Comparison of ENCODE assay signal across 8 mouse cellular contexts in the genomic region with DNA sequence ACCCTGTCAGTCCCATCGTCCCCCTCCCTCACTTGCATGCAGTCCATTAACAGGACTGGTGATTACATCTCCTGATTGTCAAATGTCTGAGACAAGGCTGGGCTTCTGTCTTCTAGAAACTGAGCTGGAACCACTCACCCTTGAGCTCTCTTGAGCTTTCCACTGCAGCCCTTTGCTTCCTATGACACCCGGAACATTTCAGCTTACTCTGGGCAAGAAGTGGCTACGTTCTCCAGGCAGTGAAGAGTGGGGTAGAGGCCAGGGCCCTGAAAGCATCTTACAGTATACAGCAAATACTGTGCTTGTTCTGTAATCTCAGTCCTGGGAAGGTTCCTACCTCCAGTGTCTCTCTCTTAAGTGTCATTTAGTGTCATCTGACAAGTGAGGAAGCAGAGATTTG. TPM values are rescaled to one million over a fixed set of nuclear protein-coding genes. Genes with fewer than 3 reads are reported as not detected.
A peak's percentile ranks its signal among the peaks of the same experiment; 100 is the strongest.
DNase-seq lines count a peak whose midpoint lies in the region; ATAC-seq lines count a peak whose summit lies in the region.

No protein-coding gene starts in this region.

- H3K9ac ChIP-seq in heart, embryonic 16.5 days (ENCODE audit: low read length): peak overlapping the region; percentile 85
- peak overlapping the region; percentile 85 for H3K9ac ChIP-seq in hindbrain, embryonic 12.5 days
- H3K9ac ChIP-seq in midbrain, embryonic 11.5 days (ENCODE audit: low read length): peak overlapping the region; percentile 85

- peaks cover 16% of the 10 kb centered on the region for H3K4me1 ChIP-seq in heart, embryonic 16.5 days (ENCODE audit: control insufficient read depth, insufficient read depth, low read length)
- peaks cover 9% of the 10 kb centered on the region for H3K4me1 ChIP-seq in hindbrain, embryonic 12.5 days
- H3K4me1 ChIP-seq in midbrain, embryonic 11.5 days (ENCODE audit: control insufficient read depth, insufficient read depth, low read length): 0 out of 2 replicates have a peak, but pooled peaks cover 5% of the 10 kb centered on the region

- peak overlapping the region; percentile 82 for H3K4me3 ChIP-seq in heart, embryonic 16.5 days (ENCODE audit: low read length)
- peak overlapping the region; percentile 83 for H3K4me3 ChIP-seq in hindbrain, embryonic 12.5 days
- H3K4me3 ChIP-seq in midbrain, embryonic 11.5 days (ENCODE audit: low read depth, low read length): peak overlapping the region; percentile 76

- H3K36me3 ChIP-seq in heart, embryonic 16.5 days (ENCODE audit: control insufficient read depth, insufficient read depth): no peaks in the 10 kb centered on the region
- H3K36me3 ChIP-seq in hindbrain, embryonic 12.5 days: no peaks in the 10 kb centered on the region
- no peaks in the 10 kb centered on the region for H3K36me3 ChIP-seq in midbrain, embryonic 11.5 days (ENCODE audit: control insufficient read depth, insufficient read depth, low read length)

- no peaks in the 10 kb centered on the region for H3K27me3 ChIP-seq in heart, embryonic 16.5 days (ENCODE audit: control insufficient read depth, insufficient read depth, low read length)
- H3K27me3 ChIP-seq in hindbrain, embryonic 12.5 days: no peaks in the 10 kb centered on the region
- no peaks in the 10 kb centered on the region for H3K27me3 ChIP-seq in midbrain, embryonic 11.5 days (ENCODE audit: control insufficient read depth, insufficient read depth, low read length)

- WGBS in heart, embryonic 16.5 days: 10% methylated on average over 3 of the region's 3 CpGs
- WGBS in hindbrain, embryonic 12.5 days: 29% methylated on average over 3 of the region's 3 CpGs
- 31% methylated on average over 3 of the region's 3 CpGs for WGBS in midbrain, embryonic 11.5 days

- no peak for DNase-seq in heart, postnatal 10 days
- peak; percentile 45 for DNase-seq in MN1 (ENCODE audit: low spot score)
- no peak for DNase-seq in midbrain, embryonic 11.5 days (ENCODE audit: low spot score, missing footprints)
- no peak for DNase-seq in gastrocnemius, adult 18-20 months (ENCODE audit: low spot score)
- no peak for DNase-seq in embryo, embryonic 10.5 days (ENCODE audit: low spot score)
- DNase-seq in urinary bladder, postnatal 10 days (ENCODE audit: low spot score): no peak

- intact Hi-C loops in heart, postnatal 10 days (cut with DNase I): no loop called here

- 0 out of 2 replicates have a peak, but pooled peaks have one; percentile 20 for ATAC-seq in heart, embryonic 16.5 days (replicated peaks; ENCODE audit: extremely low read depth, insufficient read depth, low FRiP score)
- ATAC-seq in hindbrain, embryonic 12.5 days (ENCODE audit: low FRiP score): peak; percentile 57; the same call in 1 of the 2 replicates
- ATAC-seq in midbrain, embryonic 11.5 days (ENCODE audit: low FRiP score): no peak

- no peaks in the 10 kb centered on the region for H3K9me3 ChIP-seq in heart, embryonic 16.5 days (replicated peaks; ENCODE audit: control insufficient read depth, low read length)
- H3K9me3 ChIP-seq in hindbrain, embryonic 12.5 days (replicated peaks): no peaks in the 10 kb centered on the region
- no peaks in the 10 kb centered on the region for H3K9me3 ChIP-seq in midbrain, embryonic 11.5 days (ENCODE audit: control insufficient read depth, low read length)

- peak overlapping the region; percentile 87 for H3K4me2 ChIP-seq in heart, embryonic 16.5 days (ENCODE audit: low read depth, low read length)
- peak overlapping the region; percentile 77 for H3K4me2 ChIP-seq in hindbrain, embryonic 12.5 days (replicated peaks)
- peak overlapping the region; percentile 77 for H3K4me2 ChIP-seq in midbrain, embryonic 11.5 days

- H3K27ac ChIP-seq in heart, embryonic 16.5 days (ENCODE audit: low read length): peak overlapping the region; percentile 78
- H3K27ac ChIP-seq in hindbrain, embryonic 12.5 days: peak overlapping the region; percentile 70
- H3K27ac ChIP-seq in midbrain, embryonic 11.5 days (ENCODE audit: low read depth, low read length): 0 out of 2 replicates have a peak overlapping the region, but pooled peaks have one; percentile 2

RNA-seq across cellular contexts. Expression of gene Gnpnat1, which starts 15.5 kb away (rescaled TPM):
- 22.6 and 23.6 TPM in 2 replicates for polyA plus RNA-seq in heart, embryonic 16.5 days (2015; fragmentation: Nextera tagmentation; extraction: Ambion mirVana)
- total RNA-seq in heart, postnatal 10 days (2021): 10 to 100 TPM; 10.0 to 10.6 TPM
- polyA plus RNA-seq in hindbrain, embryonic 12.5 days (2016; fragmentation: Nextera tagmentation; extraction: Ambion mirVana): 36.5 and 39.1 TPM in 2 replicates
- 42.7 and 46.6 TPM in 2 replicates for polyA plus RNA-seq in midbrain, embryonic 11.5 days (2014; fragmentation: Nextera tagmentation; extraction: Ambion mirVana)
- 1 to 10 TPM; 8.4 to 9.0 TPM for total RNA-seq in gastrocnemius, adult 18-20 months (2021)

RNA-seq across cellular contexts. Expression of gene Styx, which starts 38.3 kb away (rescaled TPM):
- polyA plus RNA-seq in heart, embryonic 16.5 days (2015; fragmentation: Nextera tagmentation; extraction: Ambion mirVana): 49.2 and 61.5 TPM in 2 replicates
- 10 to 100 TPM; 37.3 to 51.1 TPM for total RNA-seq in heart, postnatal 10 days (2021)
- polyA plus RNA-seq in hindbrain, embryonic 12.5 days (2016; fragmentation: Nextera tagmentation; extraction: Ambion mirVana): 46.2 and 58.4 TPM in 2 replicates
- polyA plus RNA-seq in midbrain, embryonic 11.5 days (2014; fragmentation: Nextera tagmentation; extraction: Ambion mirVana): 31.5 and 34.8 TPM in 2 replicates
- total RNA-seq in gastrocnemius, adult 18-20 months (2021): 10 to 100 TPM; 74.6 to 80.4 TPM

RNA-seq across cellular contexts. Expression of gene Psmc6, which starts 59.6 kb away (rescaled TPM):
- 110 and 134 TPM in 2 replicates for polyA plus RNA-seq in heart, embryonic 16.5 days (2015; fragmentation: Nextera tagmentation; extraction: Ambion mirVana)
- 100 to 1,000 TPM; 119 to 121 TPM for total RNA-seq in heart, postnatal 10 days (2021)
- polyA plus RNA-seq in hindbrain, embryonic 12.5 days (2016; fragmentation: Nextera tagmentation; extraction: Ambion mirVana): 197 and 206 TPM in 2 replicates
- polyA plus RNA-seq in midbrain, embryonic 11.5 days (2014; fragmentation: Nextera tagmentation; extraction: Ambion mirVana): 258 and 276 TPM in 2 replicates
- total RNA-seq in gastrocnemius, adult 18-20 months (2021): 100 to 1,000 TPM in 1 of 2 experiments, 10 to 100 TPM in 1; 93.0 to 100 TPM

Comparison
In these comparisons a context has a peak if more than half of its experiments do, and no peak if none do; other contexts are left out.
1. H3K27ac ChIP-seq: peak in every context shown above with its lines; median percentile 78 in heart, embryonic 16.5 days; 70 in hindbrain, embryonic 12.5 days; 2 in midbrain, embryonic 11.5 days.